Mouse (Mus musculus) bone marrow macrophage, adult 2 months (primary cell): ENCODE measurements around the gene Taf1. TPM values are rescaled to one million over a fixed set of nuclear protein-coding genes. Genes with fewer than 3 reads are reported as not detected.
"Not testable (repeated sequence)": the region's sequence is repeated elsewhere in the genome, so short reads cannot be mapped to it uniquely, and the experiment has no call there.

Experiments used
- H3K27ac ChIP-seq: 2 replicates; pipeline ENCODE4 v1.5.1; 2012; ENCODE audit warnings: low read depth, low read length; ENCODE audit not compliant: insufficient read depth
- H3K4me1 ChIP-seq: 2 replicates; pipeline ENCODE4 v1.6.1; 2012; ENCODE audit warnings: low read length; ENCODE audit not compliant: control insufficient read depth, insufficient read depth
- H3K4me3 ChIP-seq: 2 replicates; pipeline ENCODE4 v1.5.1; 2012; ENCODE audit warnings: mild to moderate bottlenecking, low read length, moderate library complexity; ENCODE audit not compliant: insufficient read depth
- CTCF ChIP-seq: IDR thresholded peaks from 2 replicates; pipeline ENCODE4 v1.5.1; 2012; ENCODE audit warnings: low read depth, mild to moderate bottlenecking, low read length, moderate library complexity
- POLR2A ChIP-seq: IDR thresholded peaks from 2 replicates; pipeline ENCODE4 v1.6.1; 2012; ENCODE audit warnings: mild to moderate bottlenecking, low read depth, low read length, borderline replicate concordance
- polyA plus RNA-seq: library from polyadenylated mRNA; stranded (reverse); fragments of >200 nt; gene quantifications from 2 replicates; pipeline ENCODE4 v1.2.4, GENCODE M21; 2012; ENCODE audit not compliant: missing spikeins, insufficient read depth, insufficient read length

The Taf1 gene
- 32.9 and 34.3 TPM in 2 replicates for polyA plus RNA-seq

- Histone ChIP-seq H3K4me3 (peak within 1 kb of the TSS; percentile 84), H3K4me1 (0 out of 2 replicates have a peak, but pooled peaks cover 2% of the 10 kb centered on the region), H3K27ac (peak within 1 kb of the TSS; percentile 48)
- 0 out of 2 replicates have a peak, but pooled peaks have one; percentile 53 for TF ChIP-seq POLR2A
- TF ChIP-seq CTCF = no peak
Measured at GRCm38 (mm10) chrX:101532347-101533221, at the start of gene Taf1. Gene Taf1 (plus strand): TSS chrX:101532734.

GRCm38 (mm10) chrX:101486487-101487152 is 45.9 kb upstream of the Taf1 start:
- not testable (repeated sequence) for H3K27ac ChIP-seq
- peak; percentile 54 for TF ChIP-seq CTCF

GRCm38 (mm10) chrX:101504636-101505035 is 27.9 kb upstream of the Taf1 start:
- Histone ChIP-seq H3K4me3 (no peak overlapping the region), H3K27ac (no peak overlapping the region), H3K4me1 (no peaks in the 10 kb centered on the region)
- TF ChIP-seq POLR2A (no peak), CTCF (no peak)

More at GRCm38 (mm10) chrX:101486487-101487152, 45.9 kb upstream of the Taf1 start:
- not testable (repeated sequence) for H3K4me3 ChIP-seq, H3K4me1 ChIP-seq

GRCm38 (mm10) chrX:101515710-101516109 is 16.8 kb upstream of the Taf1 start:
- Histone ChIP-seq H3K4me3 (no peak overlapping the region), H3K27ac (no peak overlapping the region), H3K4me1 (no peaks in the 10 kb centered on the region)
- TF ChIP-seq CTCF (no peak), POLR2A (no peak)

- TF ChIP-seq CTCF (no peak), POLR2A (no peak)
- Histone ChIP-seq H3K4me3 (no peak overlapping the region), H3K27ac (no peak overlapping the region), H3K4me1 (no peaks in the 10 kb centered on the region)
Measured at GRCm38 (mm10) chrX:101518006-101518405, 14.5 kb upstream of the Taf1 start.

- Histone ChIP-seq H3K4me1 (no peaks in the 10 kb centered on the region), H3K4me3 (no peak overlapping the region), H3K27ac (no peak overlapping the region)
- TF ChIP-seq POLR2A (no peak), CTCF (no peak)
Measured at GRCm38 (mm10) chrX:101522027-101522426, 10.5 kb upstream of the Taf1 start.

- TF ChIP-seq POLR2A = no peak
- TF ChIP-seq CTCF = no peak
- Histone ChIP-seq H3K4me1 (no peaks in the 10 kb centered on the region), H3K4me3 (no peak overlapping the region), H3K27ac (no peak overlapping the region)
Measured at GRCm38 (mm10) chrX:101527356-101527755, 5.2 kb upstream of the Taf1 start.

GRCm38 (mm10) chrX:101585455-101585854 is 52.9 kb downstream of the Taf1 start:
- H3K27ac ChIP-seq = no peak overlapping the region
- TF ChIP-seq CTCF (no peak), POLR2A (no peak)
- peaks cover under 1% of the 10 kb centered on the region; the same call in 1 of the 2 replicates for H3K4me1 ChIP-seq
- no peak overlapping the region for H3K4me3 ChIP-seq

GRCm38 (mm10) chrX:101616183-101616582 is 83.6 kb downstream of the Taf1 start:
- Histone ChIP-seq H3K4me3 (no peak overlapping the region), H3K27ac (no peak overlapping the region), H3K4me1 (peaks cover 7% of the 10 kb centered on the region)
- TF ChIP-seq POLR2A (no peak), CTCF (no peak)

GRCm38 (mm10) chrX:101617889-101618288 is 85.4 kb downstream of the Taf1 start:
- H3K27ac ChIP-seq = no peak overlapping the region
- H3K4me1 ChIP-seq = peaks cover 7% of the 10 kb centered on the region
- no peak for TF ChIP-seq POLR2A
- no peak for TF ChIP-seq CTCF
- no peak overlapping the region for H3K4me3 ChIP-seq
